Mouse (Mus musculus) stomach, postnatal 0 days (tissue): ENCODE measurements around the gene 1700025F22Rik. TPM values are rescaled to one million over a fixed set of nuclear protein-coding genes. Genes with fewer than 3 reads are reported as not detected.
"Not testable (repeated sequence)": the region's sequence is repeated elsewhere in the genome, so short reads cannot be mapped to it uniquely, and the experiment has no call there.

ENCODE experiments used
- ATAC-seq: fragments of 200-750 bp; cut with Nextera tagmentation; 2 replicates; pipeline ENCODE4 v1.8.0; 2017; ENCODE audit not compliant: low FRiP score, low TSS enrichment
- DNase-seq: peaks from one replicate; pipeline ENCODE4 v3.0.0-alpha.2; 2016; ENCODE audit warnings: low spot score
- H3K27ac ChIP-seq: fragments of 300-500 bp; sonication (generic); replicated peaks from 2 replicates; pipeline ENCODE4 v1.5.1; 2014; ENCODE audit warnings: mild to moderate bottlenecking, control low read depth
- H3K27me3 ChIP-seq: fragments of 300-500 bp; sonication (generic); 2 replicates; pipeline ENCODE4 v1.6.1; 2014; ENCODE audit warnings: low read length; ENCODE audit not compliant: control insufficient read depth, insufficient read depth
- H3K36me3 ChIP-seq: fragments of 300-500 bp; sonication (generic); 2 replicates; pipeline ENCODE4 v1.6.1; 2014; ENCODE audit warnings: low read length, mixed read lengths; ENCODE audit not compliant: control insufficient read depth, insufficient read depth
- H3K4me1 ChIP-seq: fragments of 300-500 bp; sonication (generic); replicated peaks from 2 replicates; pipeline ENCODE4 v1.6.1; 2014; ENCODE audit warnings: antibody characterized with exemption; ENCODE audit not compliant: control insufficient read depth, insufficient read depth
- H3K4me2 ChIP-seq: fragments of 300-500 bp; sonication (generic); replicated peaks from 2 replicates; pipeline ENCODE4 v1.6.1; 2014; ENCODE audit warnings: low read depth, mild to moderate bottlenecking, control low read depth, moderate library complexity
- H3K4me3 ChIP-seq: fragments of 300-500 bp; sonication (generic); 2 replicates; pipeline ENCODE4 v1.5.1; 2014; ENCODE audit warnings: low read depth, low read length, control low read depth
- H3K9ac ChIP-seq: fragments of 300-500 bp; sonication (generic); 2 replicates; pipeline ENCODE4 v1.6.1; 2014; ENCODE audit warnings: mild to moderate bottlenecking, low read length, control low read depth, mixed read lengths
- H3K9me3 ChIP-seq: fragments of 300-500 bp; sonication (generic); 2 replicates; pipeline ENCODE4 v1.6.1; 2016; ENCODE audit warnings: low read length; ENCODE audit not compliant: control insufficient read depth
- CTCF ChIP-seq: IDR thresholded peaks from 2 replicates; pipeline ENCODE4 v1.5.1; 2016; ENCODE audit warnings: antibody characterized with exemption, low read depth, mild to moderate bottlenecking, moderate library complexity
- EP300 ChIP-seq: optimal IDR thresholded peaks from 2 replicates; pipeline ENCODE3; 2016; ENCODE audit warnings: antibody characterized with exemption
- WGBS: fragments of 180-500 bp; shearing (Covaris S2); extraction: QIAGEN DNeasy Blood & Tissue Kit; methylation state at CpG from one replicate; pipeline ENCODE4 v1.1.7; 2014; 5-methylcytosine and 5-hydroxymethylcytosine counted together
- polyA plus RNA-seq: library from polyadenylated mRNA; unstranded; fragments of >200 nt; fragmentation: Nextera tagmentation; extraction: Ambion mirVana; gene quantifications from 2 replicates; pipeline ENCODE4 v1.2.1, GENCODE M21; 2015

1700025F22Rik gene
- polyA plus RNA-seq, 1 experiment from 2014 or later: not detected

GRCm38 (mm10) chr19:11107746-11108145 lies 57.4 kb downstream of the 1700025F22Rik start:
- no peak for TF ChIP-seq CTCF
- no peak for TF ChIP-seq EP300
- WGBS: 29% methylated on average over 3 of the region's 3 CpGs
- H3K9me3 ChIP-seq: no peaks in the 10 kb centered on the region
- H3K27ac ChIP-seq: no peak overlapping the region
- no peaks in the 10 kb centered on the region for H3K27me3 ChIP-seq
- no peak overlapping the region for H3K9ac ChIP-seq
- ATAC-seq (peak; percentile 53), DNase-seq (no peak)
- no peak overlapping the region for H3K4me2 ChIP-seq
- no peaks in the 10 kb centered on the region for H3K4me1 ChIP-seq
- H3K36me3 ChIP-seq: no peaks in the 10 kb centered on the region
- H3K4me3 ChIP-seq: no peak overlapping the region

- no peak for TF ChIP-seq CTCF
- TF ChIP-seq EP300: no peak
- no peaks in the 10 kb centered on the region for H3K9me3 ChIP-seq
- no peak overlapping the region for H3K9ac ChIP-seq
- no peaks in the 10 kb centered on the region for H3K27me3 ChIP-seq
- no peak overlapping the region for H3K27ac ChIP-seq
- no peak overlapping the region for H3K4me3 ChIP-seq
- 83% methylated on average over 1 of the region's 1 CpGs for WGBS
- no peaks in the 10 kb centered on the region for H3K4me1 ChIP-seq
- H3K4me2 ChIP-seq: no peak overlapping the region
- no peak for DNase-seq
- no peak for ATAC-seq
- no peaks in the 10 kb centered on the region for H3K36me3 ChIP-seq
These were observed 63.2 kb downstream of the 1700025F22Rik start for GRCm38 (mm10) chr19:11101880-11102279.

GRCm38 (mm10) chr19:11098401-11098800 lies 66.7 kb downstream of the 1700025F22Rik start:
- TF ChIP-seq EP300 (no peak), CTCF (no peak)
- 73% methylated on average over 3 of the region's 3 CpGs for WGBS
- DNase-seq: no peak
- H3K36me3 ChIP-seq: no peaks in the 10 kb centered on the region
- no peaks in the 10 kb centered on the region for H3K9me3 ChIP-seq
- H3K27ac ChIP-seq: no peak overlapping the region
- no peaks in the 10 kb centered on the region for H3K4me1 ChIP-seq
- H3K4me3 ChIP-seq: no peak overlapping the region
- H3K4me2 ChIP-seq: no peak overlapping the region
- no peak overlapping the region for H3K9ac ChIP-seq
- no peaks in the 10 kb centered on the region for H3K27me3 ChIP-seq
- ATAC-seq: no peak

- DNase-seq (peak; percentile 40), ATAC-seq (peak; percentile 38; the same call in 1 of the 2 replicates)
- not testable (repeated sequence) for H3K27me3 ChIP-seq, H3K9me3 ChIP-seq, H3K36me3 ChIP-seq, H3K27ac ChIP-seq, H3K4me1 ChIP-seq
- Histone ChIP-seq H3K4me3 (peak overlapping the region; percentile 31), H3K4me2 (peak overlapping the region; percentile 54), H3K9ac (peak overlapping the region; percentile 27; the same call in 1 of the 2 replicates)
- WGBS: 3% methylated on average over 50 of the region's 50 CpGs
These were observed 73.0 kb downstream of the 1700025F22Rik start for GRCm38 (mm10) chr19:11092131-11092530.

Other genes starting within 250 kb of the 1700025F22Rik start
- gene Zp1, start 244.7 kb downstream of the 1700025F22Rik start, polyA plus RNA-seq: 0.08 and 0.17 TPM in 2 replicates
- 0.06 and 0.07 TPM in 2 replicates for gene Ptgdr2, start 228.2 kb downstream of the 1700025F22Rik start, polyA plus RNA-seq
- gene Ccdc86, start 216.1 kb downstream of the 1700025F22Rik start, polyA plus RNA-seq: 13.9 and 15.4 TPM in 2 replicates
- 0.13 TPM in 1 of 2 replicates, not detected in the other for gene Ms4a10, start 190.7 kb downstream of the 1700025F22Rik start, polyA plus RNA-seq
- 0.10 TPM in 1 of 2 replicates, not detected in the other for gene Ms4a15, start 172.1 kb downstream of the 1700025F22Rik start, polyA plus RNA-seq
- gene Ms4a18, start 147.3 kb downstream of the 1700025F22Rik start, polyA plus RNA-seq: not detected in 2 replicates
- 21.0 and 22.3 TPM in 2 replicates for gene Ms4a8a, start 84.2 kb downstream of the 1700025F22Rik start, polyA plus RNA-seq
- 0.08 TPM in 1 of 2 replicates, not detected in the other for gene 1700017D01Rik, start 34.4 kb downstream of the 1700025F22Rik start, polyA plus RNA-seq
- not detected in 2 replicates for gene Ms4a13, start 31.4 kb upstream of the 1700025F22Rik start, polyA plus RNA-seq
- 0.51 and 0.73 TPM in 2 replicates for gene Ms4a12, start 67.1 kb upstream of the 1700025F22Rik start, polyA plus RNA-seq
- 0.06 and 0.11 TPM in 2 replicates for gene Ms4a1, start 100.9 kb upstream of the 1700025F22Rik start, polyA plus RNA-seq
- not detected in 2 replicates for gene Ms4a5, start 118.6 kb upstream of the 1700025F22Rik start, polyA plus RNA-seq
- gene Ms4a14, start 149.1 kb upstream of the 1700025F22Rik start, polyA plus RNA-seq: 0.08 and 0.10 TPM in 2 replicates
- 13.6 and 15.0 TPM in 2 replicates for gene Ms4a7, start 170.8 kb upstream of the 1700025F22Rik start, polyA plus RNA-seq
- 6.0 TPM in 2 replicates for gene Ms4a4a, start 210.2 kb upstream of the 1700025F22Rik start, polyA plus RNA-seq
- gene Ms4a4c, start 239.4 kb upstream of the 1700025F22Rik start, polyA plus RNA-seq: 0.59 and 1.1 TPM in 2 replicates